Mouse (Mus musculus) 3T3-L1 (cell line): ENCODE measurements around the gene Esp4.
"Not testable (repeated sequence)": the region's sequence is repeated elsewhere in the genome, so short reads cannot be mapped to it uniquely, and the experiment has no call there.

Experiments
- DNase-seq: peaks from one replicate; pipeline ENCODE4 v3.0.0-alpha.2; 2015; ENCODE audit warnings: low read depth, low spot score

Gene Esp4

GRCm38 (mm10) chr17:40598294-40598693, at the start of gene Esp4:
TSS of gene Esp4 (plus strand) at chr17:40598594.
- no peak for DNase-seq

DNA sequence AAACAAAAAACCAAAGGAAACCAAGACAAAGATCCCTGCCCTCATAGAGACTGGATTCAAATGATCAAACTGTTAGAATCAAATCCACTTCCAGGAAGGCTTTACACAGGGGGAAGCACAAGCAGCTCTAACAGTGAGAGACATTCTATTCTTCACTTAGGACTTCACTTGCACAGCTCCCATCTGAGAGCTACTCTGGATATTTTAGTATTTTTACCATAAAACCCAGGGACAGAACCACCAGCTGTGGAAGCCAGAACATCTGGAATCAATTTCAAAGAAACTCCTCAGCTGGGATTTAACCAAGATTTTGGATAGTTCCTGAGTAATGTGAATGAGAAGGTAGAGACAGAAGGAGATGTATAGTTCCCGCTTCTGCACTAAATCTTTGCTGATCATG, 44.9 kb upstream of the Esp4 start:
- no peak for DNase-seq

DNA sequence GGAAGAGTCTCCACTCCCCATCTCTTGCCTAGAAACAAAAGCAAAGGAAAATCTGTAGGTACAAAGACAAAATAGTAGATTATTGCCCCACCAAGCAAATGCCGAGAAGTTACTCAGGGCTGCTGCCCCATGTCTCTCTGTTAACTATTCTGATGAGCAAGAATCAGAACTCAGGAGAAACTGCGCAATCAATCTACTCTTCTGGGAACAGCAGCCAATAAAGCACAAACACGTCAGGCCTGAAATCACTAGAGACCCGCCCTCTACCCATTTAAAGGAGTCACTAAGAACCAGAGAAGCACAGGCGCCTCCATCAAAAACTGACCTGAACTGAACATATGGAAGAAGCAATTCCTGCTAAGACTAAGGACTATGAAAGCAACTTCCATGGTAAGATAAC, 37.2 kb upstream of the Esp4 start, which contains the start of gene Esp6:
Gene Esp6, plus strand, starts transcription at position 301 of the 400 bp plus-strand sequence.
- no peak for DNase-seq

DNA sequence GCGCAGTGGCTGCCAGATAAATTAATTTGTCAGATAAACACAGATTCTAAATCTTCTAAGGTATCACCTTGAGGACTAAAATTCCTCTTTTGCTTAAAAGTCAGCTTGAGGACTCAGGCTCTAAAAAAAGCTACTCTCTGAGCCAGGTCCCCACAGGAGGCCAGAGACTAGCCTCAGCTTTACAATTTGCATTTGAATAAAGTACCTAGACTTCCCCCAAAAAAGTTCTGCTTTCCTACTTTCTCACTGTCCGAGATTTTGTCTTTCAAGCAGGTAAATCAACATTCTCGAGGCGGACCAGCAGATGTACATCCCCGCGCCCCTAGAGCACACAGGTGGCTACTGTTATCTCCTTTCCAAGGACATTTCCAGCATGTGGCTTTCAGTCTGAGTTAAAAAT, 14.5 kb upstream of the Esp4 start:
- DNase-seq = not testable (repeated sequence)

GRCm38 (mm10) chr17:40591297-40591696, 7.1 kb upstream of the Esp4 start:
- no peak for DNase-seq

- not testable (repeated sequence) for DNase-seq
Observed at GRCm38 (mm10) chr17:40631775-40632174, 33.4 kb downstream of the Esp4 start, which contains the start of gene Esp3. TSS of gene Esp3 (plus strand) at chr17:40632075.
